23 mouse cellular contexts compared by ENCODE assay signal in the genomic region with DNA sequence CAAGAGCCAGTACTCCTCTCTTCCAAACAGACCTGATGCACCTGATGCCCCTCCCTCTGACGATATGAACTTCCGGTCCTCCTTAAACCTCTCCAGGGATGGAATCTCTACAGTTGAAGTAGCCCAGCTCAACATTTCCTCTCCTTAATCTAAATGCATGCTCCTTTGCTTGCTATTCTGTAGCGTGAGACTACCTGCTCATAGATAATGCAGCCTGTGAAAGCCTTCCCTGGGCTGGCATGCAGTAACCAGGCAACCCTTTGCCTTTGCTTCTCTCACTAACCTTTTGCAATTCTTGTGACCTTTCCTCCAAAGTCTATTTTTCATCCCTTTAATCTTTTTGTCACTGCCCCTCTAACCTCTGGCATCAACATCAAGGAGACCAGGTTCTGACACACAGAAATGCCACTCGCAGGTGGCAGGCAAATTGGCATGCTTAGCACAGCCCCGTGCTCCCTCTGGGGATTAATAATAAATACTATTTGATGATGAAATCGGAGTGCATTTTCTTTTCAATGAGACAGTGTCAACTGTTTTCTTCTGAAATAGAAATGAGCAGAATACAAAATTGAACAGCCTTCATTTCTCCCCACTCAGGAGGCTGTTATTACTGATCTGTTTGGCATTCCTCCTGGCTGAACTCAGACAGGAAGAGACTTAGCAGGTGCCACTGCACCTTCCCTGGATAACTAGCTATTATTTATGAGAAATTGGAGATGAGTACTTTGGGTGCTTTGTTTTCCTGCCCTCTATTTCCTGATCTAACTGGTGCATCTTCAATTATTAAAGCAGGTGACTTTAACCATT.
DNase-seq lines count a peak whose midpoint lies in the region; ATAC-seq and TF ChIP-seq lines count a peak whose summit lies in the region.
"Had no signal": no experiment of that assay in that cellular context is flagged by ENCODE, and none has a peak within 500 bp of the region (broad histone marks: within the 10 kb centered on the region; RNA-seq: fewer than 3 reads in every experiment).

No protein-coding gene starts in this region.

- no peaks in the 10 kb centered on the region for H3K27me3 ChIP-seq in midbrain, embryonic 13.5 days
- no peaks in the 10 kb centered on the region for H3K27me3 ChIP-seq in midbrain, embryonic 11.5 days (ENCODE audit: control insufficient read depth, insufficient read depth, low read length)
- H3K27me3 ChIP-seq in midbrain, postnatal 0 days (ENCODE audit: insufficient read depth, low read length) = no peaks in the 10 kb centered on the region
- H3K27me3 ChIP-seq: embryonic facial prominence, embryonic 15.5 days; forebrain, embryonic 15.5 days; heart, embryonic 15.5 days had no signal

- ATAC-seq in midbrain, embryonic 13.5 days = peak; percentile 53; the same call in 1 of the 2 replicates
- ATAC-seq in midbrain, embryonic 11.5 days (ENCODE audit: low FRiP score) = no peak
- ATAC-seq in midbrain, postnatal 0 days (ENCODE audit: low FRiP score) = 0 out of 2 replicates have a peak, but pooled peaks have one; percentile 20
- ATAC-seq: forebrain, embryonic 15.5 days; intestine, embryonic 16.5 days had no signal

- H3K36me3 ChIP-seq in midbrain, embryonic 13.5 days = no peaks in the 10 kb centered on the region
- H3K36me3 ChIP-seq in midbrain, embryonic 11.5 days (ENCODE audit: control insufficient read depth, insufficient read depth, low read length) = no peaks in the 10 kb centered on the region
- no peaks in the 10 kb centered on the region for H3K36me3 ChIP-seq in midbrain, postnatal 0 days (ENCODE audit: insufficient read depth, low read length)
- H3K36me3 ChIP-seq: embryonic facial prominence, embryonic 15.5 days; forebrain, embryonic 10.5 days; forebrain, embryonic 15.5 days; heart, embryonic 15.5 days; hindbrain, embryonic 10.5 days had no signal

- 0 out of 2 replicates have a peak overlapping the region, but pooled peaks have one; percentile 6 for H3K4me2 ChIP-seq in midbrain, embryonic 13.5 days (replicated peaks)
- H3K4me2 ChIP-seq in midbrain, embryonic 11.5 days = no peak overlapping the region
- H3K4me2 ChIP-seq in midbrain, postnatal 0 days (ENCODE audit: low read depth, low read length, poor library complexity, severe bottlenecking) = no peak overlapping the region
- H3K4me2 ChIP-seq: embryonic facial prominence, embryonic 15.5 days; forebrain, embryonic 15.5 days; heart, embryonic 11.5 days; heart, embryonic 15.5 days; hindbrain, embryonic 14.5 days had no signal

- peaks cover 8% of the 10 kb centered on the region; the same call in 1 of the 2 replicates for H3K4me1 ChIP-seq in midbrain, embryonic 13.5 days (replicated peaks)
- H3K4me1 ChIP-seq in midbrain, embryonic 11.5 days (ENCODE audit: control insufficient read depth, insufficient read depth, low read length) = no peaks in the 10 kb centered on the region
- H3K4me1 ChIP-seq in midbrain, postnatal 0 days (ENCODE audit: insufficient read depth, low read length) = no peaks in the 10 kb centered on the region
- H3K4me1 ChIP-seq: embryonic facial prominence, embryonic 15.5 days; forebrain, embryonic 10.5 days; forebrain, embryonic 15.5 days; heart, embryonic 15.5 days; hindbrain, embryonic 10.5 days had no signal

- WGBS in midbrain, embryonic 13.5 days = 66% methylated on average over 6 of the region's 6 CpGs
- 79% methylated on average over 6 of the region's 6 CpGs for whole genome bisulfite sequencing in midbrain, embryonic 11.5 days
- 42% methylated on average over 6 of the region's 6 CpGs for WGBS in midbrain, postnatal 0 days

- no peak overlapping the region for H3K9ac ChIP-seq in midbrain, embryonic 13.5 days (replicated peaks)
- H3K9ac ChIP-seq in midbrain, embryonic 11.5 days (ENCODE audit: low read length) = no peak overlapping the region
- no peak overlapping the region; the same call in 1 of the 2 replicates for H3K9ac ChIP-seq in midbrain, postnatal 0 days (replicated peaks; ENCODE audit: low read length, poor library complexity, severe bottlenecking)
- H3K9ac ChIP-seq: embryonic facial prominence, embryonic 15.5 days; forebrain, embryonic 15.5 days; heart, embryonic 15.5 days; hindbrain, embryonic 14.5 days had no signal

- TF ChIP-seq CTCF in midbrain, postnatal 0 days (IDR thresholded peaks at IDR 0.05) = no peak

- no peaks in the 10 kb centered on the region for H3K9me3 ChIP-seq in midbrain, embryonic 13.5 days
- H3K9me3 ChIP-seq in midbrain, embryonic 11.5 days (ENCODE audit: control insufficient read depth, low read length) = no peaks in the 10 kb centered on the region
- H3K9me3 ChIP-seq in midbrain, postnatal 0 days (ENCODE audit: low read length) = no peaks in the 10 kb centered on the region
- H3K9me3 ChIP-seq: embryonic facial prominence, embryonic 15.5 days; forebrain, embryonic 10.5 days; forebrain, embryonic 15.5 days; heart, embryonic 15.5 days; hindbrain, embryonic 10.5 days had no signal

- H3K27ac ChIP-seq in midbrain, embryonic 13.5 days = peak overlapping the region; percentile 67
- H3K27ac ChIP-seq in midbrain, embryonic 11.5 days (ENCODE audit: low read depth, low read length) = no peak overlapping the region
- peak overlapping the region; percentile 48 for H3K27ac ChIP-seq in midbrain, postnatal 0 days (ENCODE audit: low read depth, low read length)
- H3K27ac ChIP-seq: embryonic facial prominence, embryonic 15.5 days; forebrain, embryonic 10.5 days; forebrain, embryonic 15.5 days; heart, embryonic 15.5 days; hindbrain, embryonic 10.5 days; hindbrain, embryonic 14.5 days had no signal

- DNase-seq in adrenal gland, adult 8-10 months = peak; percentile 5
- DNase-seq in adrenal gland, postnatal 25 days = no peak
- DNase-seq in midbrain, embryonic 11.5 days (ENCODE audit: low spot score, missing footprints) = no peak
- DNase-seq in adrenal gland, postnatal 36 days = peak; percentile 8 to 12
- DNase-seq in midbrain, postnatal 0 days (ENCODE audit: low spot score) = no peak
- no peak for DNase-seq in B cell, adult 2 months
- DNase-seq: cerebellum, adult 11 months; cerebellum, adult 8-10 months; cerebellum, postnatal 14 days; embryo, embryonic 11 days; gastrocnemius, postnatal 10 days; heart, adult 18-20 months; heart, postnatal 14 days had no signal

- no peak overlapping the region for H3K4me3 ChIP-seq in midbrain, embryonic 13.5 days (replicated peaks)
- no peak overlapping the region for H3K4me3 ChIP-seq in midbrain, embryonic 11.5 days (ENCODE audit: low read depth, low read length)
- H3K4me3 ChIP-seq in midbrain, postnatal 0 days (ENCODE audit: low read depth, low read length) = no peak overlapping the region
- H3K4me3 ChIP-seq: embryonic facial prominence, embryonic 15.5 days; erythroblast, embryonic 14.5 days; forebrain, embryonic 10.5 days; forebrain, embryonic 15.5 days; heart, embryonic 15.5 days; hindbrain, embryonic 10.5 days had no signal

Comparison
In these comparisons a context has a peak if more than half of its experiments do, and no peak if none do; other contexts are left out.
1. DNase-seq: peak in adrenal gland, adult 8-10 months (single experiment) and adrenal gland, postnatal 36 days (2 of 2); none in adrenal gland, postnatal 25 days (single experiment), midbrain, embryonic 11.5 days (single experiment), midbrain, postnatal 0 days (single experiment) and B cell, adult 2 months (0 of 2).